18 mouse cellular contexts compared by ENCODE assay signal in genomic region chr4:3055396-3055795, GRCm38 (mm10).
DNase-seq lines count a peak whose midpoint lies in the region; TF ChIP-seq lines count a peak whose summit lies in the region.
"Had no signal": no experiment of that assay in that cellular context is flagged by ENCODE, and none has a peak within 500 bp of the region (broad histone marks: within the 10 kb centered on the region; RNA-seq: fewer than 3 reads in every experiment).

No protein-coding gene starts in this region.

- WGBS in heart, adult 2 months: 70% methylated on average over 1 of the region's 1 CpGs
- WGBS in lung, adult 2 months: 76% methylated on average over 1 of the region's 1 CpGs

- intact Hi-C loops in heart, adult 2 months (cut with DNase I): no loop called here

- H3K9ac ChIP-seq in heart, adult 2 months (ENCODE audit: low read depth, low read length): no peak overlapping the region
- H3K9ac ChIP-seq: forebrain, embryonic 15.5 days; midbrain, embryonic 12.5 days had no signal

- no peaks in the 10 kb centered on the region for H3K4me1 ChIP-seq in heart, adult 2 months (ENCODE audit: control insufficient read depth, insufficient read depth, low read length)
- no peaks in the 10 kb centered on the region for H3K4me1 ChIP-seq in lung, adult 2 months (ENCODE audit: control insufficient read depth, insufficient read depth, low read length)
- H3K4me1 ChIP-seq: forebrain, embryonic 15.5 days; midbrain, embryonic 12.5 days had no signal

- TF ChIP-seq CTCF in heart, adult 2 months (IDR thresholded peaks at IDR 0.05): no peak
- no peak for TF ChIP-seq CTCF in lung, adult 2 months (IDR thresholded peaks at IDR 0.05; ENCODE audit: insufficient read depth, low read length)

- peak; percentile 1 to 13 for DNase-seq in heart, adult 2 months
- no peak for DNase-seq in heart, adult 8-10 months (ENCODE audit: low spot score)
- peak; percentile 1 for DNase-seq in lung, adult 2 months
- DNase-seq in lung, postnatal 36 days: no peak
- peak; percentile 4 to 5 for DNase-seq in right cerebral cortex, postnatal 10 days (ENCODE audit: low spot score in 2 of 2)
- no peak for DNase-seq in right cerebral cortex, adult 18-20 months
- DNase-seq in testis, postnatal 14 days (ENCODE audit: low spot score): peak; percentile 1
- DNase-seq: adrenal gland, postnatal 36 days; B cell, adult 2 months; cerebellum, adult 9-10 months; kidney, adult 9 months; layer of hippocampus, postnatal 36 days had no signal

- no peak overlapping the region for H3K27ac ChIP-seq in heart, adult 2 months
- H3K27ac ChIP-seq: forebrain, embryonic 15.5 days; hindbrain, postnatal 0 days; midbrain, embryonic 12.5 days had no signal

- no peak for TF ChIP-seq EP300 in heart, adult 2 months (IDR thresholded peaks at IDR 0.05; ENCODE audit: insufficient read depth, low read depth, low read length)

- no peaks in the 10 kb centered on the region for H3K79me2 ChIP-seq in heart, adult 2 months (replicated peaks; ENCODE audit: control insufficient read depth, insufficient read depth, low read length)

- H3K4me3 ChIP-seq in heart, adult 2 months: no peak overlapping the region
- H3K4me3 ChIP-seq in lung, adult 2 months (replicated peaks; ENCODE audit: extremely low read depth, low read depth, low read length): no peak overlapping the region
- H3K4me3 ChIP-seq: forebrain, embryonic 15.5 days; midbrain, embryonic 12.5 days had no signal

- no peaks in the 10 kb centered on the region for H3K36me3 ChIP-seq in heart, adult 2 months (ENCODE audit: control insufficient read depth, insufficient read depth, low read length)
- H3K36me3 ChIP-seq: forebrain, embryonic 15.5 days; G1E had no signal

- H3K27me3 ChIP-seq in heart, adult 2 months (ENCODE audit: control insufficient read depth, insufficient read depth, low read length): no peaks in the 10 kb centered on the region
- H3K27me3 ChIP-seq: CH12.LX; forebrain, embryonic 15.5 days; midbrain, embryonic 12.5 days; Patski had no signal

- TF ChIP-seq POLR2A in heart, adult 2 months (IDR thresholded peaks at IDR 0.05; ENCODE audit: insufficient read depth, low read depth, low read length): no peak
- TF ChIP-seq POLR2A in lung, adult 2 months (IDR thresholded peaks at IDR 0.05; ENCODE audit: borderline replicate concordance, extremely low read depth, low read depth, low read length): no peak

Comparison
In these comparisons a context has a peak if more than half of its experiments do, and no peak if none do; other contexts are left out.
1. DNase-seq: peak in heart, adult 2 months (2 of 2), lung, adult 2 months (single experiment), right cerebral cortex, postnatal 10 days (2 of 2) and testis, postnatal 14 days (single experiment); none in heart, adult 8-10 months (single experiment), lung, postnatal 36 days (single experiment) and right cerebral cortex, adult 18-20 months (single experiment).